Mouse (Mus musculus): ENCODE results near the gene Hs3st3a1. TPM values are rescaled to one million over a fixed set of nuclear protein-coding genes. Genes with fewer than 3 reads are reported as not detected.

The Hs3st3a1 gene
- polyA plus RNA-seq, 1 experiment, result 1.8 TPM

DNA sequence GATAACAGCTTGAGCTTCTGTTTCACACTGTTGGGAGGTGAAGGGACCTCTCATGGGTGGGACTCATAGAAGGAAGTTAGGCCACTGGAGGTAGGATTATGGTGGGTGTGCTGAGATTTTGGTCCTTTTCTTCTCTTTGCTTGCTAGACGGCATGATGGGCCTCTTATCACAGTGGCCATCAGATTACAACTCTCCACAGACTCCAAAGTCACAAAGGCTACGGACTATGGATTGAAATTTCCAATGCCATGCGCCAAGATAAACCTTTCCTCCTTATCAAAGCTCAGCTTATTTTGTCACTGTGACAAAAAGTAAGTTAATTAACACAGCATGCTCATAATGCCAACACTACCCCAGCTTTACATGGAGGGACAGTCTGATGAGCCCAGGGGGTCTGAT lies 37.5 kb upstream of the Hs3st3a1 start:
- Histone ChIP-seq H3K36me3 (ENCODE audit: control insufficient read depth, insufficient read depth) (no peaks in the 10 kb centered on the region), H3K27me3 (ENCODE audit: control insufficient read depth, insufficient read depth, insufficient read length) (peaks cover 2% of the 10 kb centered on the region), H3K4me2 (ENCODE audit: low read depth) (no peak overlapping the region), H3K79me2 (ENCODE audit: control insufficient read depth, insufficient read depth) (no peaks in the 10 kb centered on the region), H3ac (ENCODE audit: control insufficient read depth, insufficient read length) (no peak overlapping the region), H3K4me3 (no peak overlapping the region)
- TF ChIP-seq POLR2AphosphoS2 (IDR thresholded peaks at IDR 0.05; ENCODE audit: insufficient read length, low read depth), result no peak
- TF ChIP-seq REST (IDR thresholded peaks at IDR 0.05; ENCODE audit: insufficient read depth, insufficient read length), result no peak
- TF ChIP-seq MYOG (IDR thresholded peaks at IDR 0.05; ENCODE audit: control insufficient read depth in 1 of 3, insufficient read depth in 1 of 3, insufficient read length in 2 of 3, low read depth in 2 of 3), result no peak
- no peak for TF ChIP-seq CEBPB (IDR thresholded peaks at IDR 0.05; ENCODE audit: insufficient read depth, poor library complexity, severe bottlenecking)
- TF ChIP-seq POLR2A (IDR thresholded peaks at IDR 0.05; ENCODE audit: insufficient read length, low read depth), result no peak
- no peak for TF ChIP-seq TCF3 (IDR thresholded peaks at IDR 0.05; ENCODE audit: insufficient read length, low read depth)
- TF ChIP-seq TCF12 (IDR thresholded peaks at IDR 0.05; ENCODE audit: insufficient read depth, poor library complexity, severe bottlenecking), result no peak
- no peak for TF ChIP-seq E2F4 (IDR thresholded peaks at IDR 0.05; ENCODE audit: insufficient read depth)
- TF ChIP-seq MAX (IDR thresholded peaks at IDR 0.05; ENCODE audit: low read depth), result no peak
- TF ChIP-seq USF1 (IDR thresholded peaks at IDR 0.05; ENCODE audit: low read depth), result no peak
- TF ChIP-seq MYOD1 (IDR thresholded peaks at IDR 0.05; ENCODE audit: control insufficient read depth in 1 of 3, insufficient read length in 2 of 3, low read depth in 2 of 3), result no peak
- TF ChIP-seq SRF (IDR thresholded peaks at IDR 0.05; ENCODE audit: control insufficient read depth, insufficient read length, low read depth), result no peak

DNA sequence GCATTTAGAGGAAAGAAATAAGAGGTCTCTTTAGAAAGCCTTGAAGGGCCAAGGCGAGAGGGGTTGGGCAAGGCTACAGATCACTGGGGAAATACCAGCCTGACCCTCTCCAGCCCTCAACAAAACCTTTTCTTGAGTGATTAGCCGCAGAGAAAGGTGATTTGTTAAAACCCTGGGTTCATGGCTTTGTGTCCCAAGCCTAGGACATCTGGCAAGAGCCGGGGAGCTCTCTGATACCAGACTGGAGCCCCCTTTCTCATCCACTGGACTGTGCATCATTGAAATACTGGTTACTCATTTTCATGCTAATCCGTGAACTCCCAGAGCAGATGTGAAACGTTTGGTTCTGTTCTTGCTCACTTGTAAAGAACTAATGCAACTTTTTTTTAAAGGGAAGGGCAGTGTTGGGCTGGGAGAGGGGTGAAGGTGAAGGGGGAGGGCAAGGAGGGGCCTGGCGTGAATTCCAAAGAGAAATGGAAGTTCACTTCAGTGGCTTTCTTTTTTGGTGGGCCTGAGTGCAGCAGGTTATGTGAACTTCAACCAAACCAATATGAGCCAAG lies 34.5 kb upstream of the Hs3st3a1 start:
- no peaks in the 10 kb centered on the region for H3K79me2 ChIP-seq (ENCODE audit: control insufficient read depth, insufficient read depth)
- TF ChIP-seq SRF (IDR thresholded peaks at IDR 0.05; ENCODE audit: control insufficient read depth, insufficient read length, low read depth) (no peak), MYOD1 (IDR thresholded peaks at IDR 0.05; ENCODE audit: control insufficient read depth in 1 of 3, insufficient read length in 2 of 3, low read depth in 2 of 3) (no peak), E2F4 (IDR thresholded peaks at IDR 0.05; ENCODE audit: insufficient read depth) (no peak), CEBPB (IDR thresholded peaks at IDR 0.05; ENCODE audit: insufficient read depth, poor library complexity, severe bottlenecking) (no peak), TCF3 (IDR thresholded peaks at IDR 0.05; ENCODE audit: insufficient read length, low read depth) (no peak), POLR2AphosphoS2 (IDR thresholded peaks at IDR 0.05; ENCODE audit: insufficient read length, low read depth) (no peak), POLR2A (IDR thresholded peaks at IDR 0.05; ENCODE audit: insufficient read length, low read depth) (no peak), MAX (IDR thresholded peaks at IDR 0.05; ENCODE audit: low read depth) (no peak), MYOG (IDR thresholded peaks at IDR 0.05; ENCODE audit: control insufficient read depth in 1 of 3, insufficient read depth in 1 of 3, insufficient read length in 2 of 3, low read depth in 2 of 3) (no peak), REST (IDR thresholded peaks at IDR 0.05; ENCODE audit: insufficient read depth, insufficient read length) (no peak), USF1 (IDR thresholded peaks at IDR 0.05; ENCODE audit: low read depth) (no peak), TCF12 (IDR thresholded peaks at IDR 0.05; ENCODE audit: insufficient read depth, poor library complexity, severe bottlenecking) (no peak)
- no peak overlapping the region for H3K4me2 ChIP-seq (ENCODE audit: low read depth)
- no peak overlapping the region for H3ac ChIP-seq (ENCODE audit: control insufficient read depth, insufficient read length)
- no peak overlapping the region for H3K4me3 ChIP-seq
- H3K27me3 ChIP-seq (ENCODE audit: control insufficient read depth, insufficient read depth, insufficient read length), result peaks cover 5% of the 10 kb centered on the region
- H3K36me3 ChIP-seq (ENCODE audit: control insufficient read depth, insufficient read depth), result no peaks in the 10 kb centered on the region

DNA sequence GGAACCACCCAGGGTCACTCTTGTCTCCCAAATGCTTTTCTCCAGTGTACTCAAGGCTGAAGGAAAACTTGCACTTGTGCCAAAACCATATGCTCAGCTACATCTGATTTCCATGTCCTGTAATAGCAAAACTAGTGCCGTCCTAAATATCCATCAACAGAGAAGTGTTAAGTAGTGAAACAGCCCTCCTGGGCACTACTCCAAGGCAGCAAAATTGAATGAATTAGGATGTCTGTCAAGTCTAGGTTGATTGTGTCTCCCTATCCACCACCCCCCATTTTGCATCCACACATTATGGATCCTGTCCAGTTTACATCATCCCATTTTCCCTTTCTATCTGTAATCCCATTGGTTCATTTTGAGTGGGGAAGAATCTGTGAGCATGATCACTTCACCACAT lies 16.2 kb upstream of the Hs3st3a1 start:
- Histone ChIP-seq H3K79me2 (ENCODE audit: control insufficient read depth, insufficient read depth) (no peaks in the 10 kb centered on the region), H3K4me2 (ENCODE audit: low read depth) (no peak overlapping the region), H3ac (ENCODE audit: control insufficient read depth, insufficient read length) (no peak overlapping the region), H3K27me3 (ENCODE audit: control insufficient read depth, insufficient read depth, insufficient read length) (no peaks in the 10 kb centered on the region), H3K36me3 (ENCODE audit: control insufficient read depth, insufficient read depth) (no peaks in the 10 kb centered on the region), H3K4me3 (no peak overlapping the region)
- TF ChIP-seq TCF3 (IDR thresholded peaks at IDR 0.05; ENCODE audit: insufficient read length, low read depth), result no peak
- no peak for TF ChIP-seq POLR2A (IDR thresholded peaks at IDR 0.05; ENCODE audit: insufficient read length, low read depth)
- TF ChIP-seq TCF12 (IDR thresholded peaks at IDR 0.05; ENCODE audit: insufficient read depth, poor library complexity, severe bottlenecking), result no peak
- no peak for TF ChIP-seq USF1 (IDR thresholded peaks at IDR 0.05; ENCODE audit: low read depth)
- no peak for TF ChIP-seq MYOD1 (IDR thresholded peaks at IDR 0.05; ENCODE audit: control insufficient read depth in 1 of 3, insufficient read length in 2 of 3, low read depth in 2 of 3)
- TF ChIP-seq POLR2AphosphoS2 (IDR thresholded peaks at IDR 0.05; ENCODE audit: insufficient read length, low read depth), result no peak
- no peak for TF ChIP-seq MAX (IDR thresholded peaks at IDR 0.05; ENCODE audit: low read depth)
- TF ChIP-seq MYOG (IDR thresholded peaks at IDR 0.05; ENCODE audit: control insufficient read depth in 1 of 3, insufficient read depth in 1 of 3, insufficient read length in 2 of 3, low read depth in 2 of 3), result no peak
- no peak for TF ChIP-seq CEBPB (IDR thresholded peaks at IDR 0.05; ENCODE audit: insufficient read depth, poor library complexity, severe bottlenecking)
- no peak for TF ChIP-seq SRF (IDR thresholded peaks at IDR 0.05; ENCODE audit: control insufficient read depth, insufficient read length, low read depth)
- no peak for TF ChIP-seq E2F4 (IDR thresholded peaks at IDR 0.05; ENCODE audit: insufficient read depth)
- no peak for TF ChIP-seq REST (IDR thresholded peaks at IDR 0.05; ENCODE audit: insufficient read depth, insufficient read length)

DNA sequence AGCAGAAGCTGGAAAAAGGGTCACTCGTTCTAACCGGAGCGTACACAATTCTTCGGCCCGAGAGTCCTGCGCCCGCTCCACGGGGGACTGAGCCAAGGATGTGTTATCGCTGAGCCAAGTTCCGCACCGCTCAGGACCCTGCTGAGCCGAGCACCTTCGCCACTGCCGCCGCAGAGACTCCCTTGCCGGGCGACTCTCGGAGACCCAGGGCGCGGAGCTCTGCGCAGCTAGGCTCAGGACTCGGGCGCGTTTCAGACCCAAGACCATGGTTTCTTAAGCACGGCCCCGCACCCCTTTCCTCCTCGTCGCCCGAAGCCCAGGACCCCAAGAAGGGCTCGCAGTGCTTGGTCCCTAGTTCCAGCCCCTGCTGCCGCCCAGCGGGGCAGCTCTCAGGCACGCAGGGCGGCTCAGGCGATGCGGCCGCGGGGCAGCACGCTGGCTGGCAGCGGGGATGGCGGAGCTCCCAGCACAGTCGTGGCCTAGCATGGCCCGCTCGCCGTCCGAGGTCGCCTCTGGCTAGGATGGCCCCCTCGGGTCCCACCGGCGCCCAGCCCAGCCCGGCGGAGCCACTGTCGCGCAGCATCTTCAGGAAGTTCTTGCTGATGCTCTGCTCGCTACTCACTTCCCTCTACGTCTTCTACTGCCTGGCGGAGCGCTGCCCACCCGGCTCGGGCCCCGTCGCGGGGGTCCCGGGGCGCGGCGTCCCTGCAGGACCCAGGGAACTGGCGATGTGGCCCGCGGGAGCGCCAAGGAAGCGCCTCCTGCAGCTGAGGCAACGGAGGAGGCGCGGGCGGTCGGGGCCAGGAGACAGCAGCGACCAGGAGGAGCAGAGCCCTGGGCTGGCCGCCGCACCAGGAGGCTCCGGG lies 647 bp downstream of the Hs3st3a1 start:
- Histone ChIP-seq H3K36me3 (ENCODE audit: control insufficient read depth, insufficient read depth) (no peaks in the 10 kb centered on the region), H3K79me2 (ENCODE audit: control insufficient read depth, insufficient read depth) (peaks cover 10% of the 10 kb centered on the region), H3K27me3 (ENCODE audit: control insufficient read depth, insufficient read depth, insufficient read length) (no peaks in the 10 kb centered on the region), H3ac (ENCODE audit: control insufficient read depth, insufficient read length) (peak overlapping the region; percentile 95), H3K4me3 (peak overlapping the region; percentile 57), H3K4me2 (ENCODE audit: low read depth) (peak overlapping the region; percentile 98)
- peak; percentile 36 for TF ChIP-seq SRF (IDR thresholded peaks at IDR 0.05; ENCODE audit: control insufficient read depth, insufficient read length, low read depth)
- no peak for TF ChIP-seq POLR2AphosphoS2 (IDR thresholded peaks at IDR 0.05; ENCODE audit: insufficient read length, low read depth)
- peak; percentile 27 for TF ChIP-seq POLR2A (IDR thresholded peaks at IDR 0.05; ENCODE audit: insufficient read length, low read depth)

All from myocyte (in vitro differentiated cells).